Comparison of ENCODE assay signal across 23 mouse cellular contexts in genomic region chr12:77058596-77059190, GRCm38 (mm10).
DNase-seq lines count a peak whose midpoint lies in the region; TF ChIP-seq lines count a peak whose summit lies in the region.
"Had no signal": no experiment of that assay in that cellular context is flagged by ENCODE, and none has a peak within 500 bp of the region (broad histone marks: within the 10 kb centered on the region; RNA-seq: fewer than 3 reads in every experiment).

No protein-coding gene starts in this region.

- no peaks in the 10 kb centered on the region for H3K36me3 ChIP-seq in spleen, adult 2 months (ENCODE audit: control insufficient read depth, insufficient read depth, low read length)
- H3K36me3 ChIP-seq: heart, embryonic 10.5 days; heart, embryonic 15.5 days; limb, embryonic 10.5 days; limb, embryonic 15.5 days had no signal

- DNase-seq in embryo, embryonic 9.5 days (ENCODE audit: extremely low spot score) = peak; percentile 19
- DNase-seq in embryo, embryonic 11 days = no peak
- peak; percentile 19 to 47 for DNase-seq in kidney, postnatal 36 days
- no peak for DNase-seq in kidney, postnatal 25 days
- DNase-seq in spleen, adult 2 months (ENCODE audit: low read depth in 1 of 2, low spot score in 2 of 2) = no peak
- no peak for DNase-seq in spleen, postnatal 10 days (ENCODE audit: low spot score in 2 of 2)
- no peak for DNase-seq in urinary bladder, adult 2 months (ENCODE audit: low spot score)
- DNase-seq: adrenal gland, postnatal 10 days; cerebellum, adult 11 months; cerebellum, adult 9-10 months; gastrocnemius, postnatal 10 days; layer of hippocampus, adult 9-11 months; liver, postnatal 0 days; lung, postnatal 36 days; midbrain, embryonic 14.5 days; right cerebral cortex, postnatal 25 days; spleen, adult 18-20 months had no signal

- 43% methylated on average over 4 of the region's 4 CpGs for WGBS in spleen, adult 2 months

- no peak for TF ChIP-seq CTCF in spleen, adult 2 months (IDR thresholded peaks at IDR 0.05; ENCODE audit: extremely low read depth, insufficient read depth, insufficient read length, insufficient replicate concordance)

- no peaks in the 10 kb centered on the region for H3K27me3 ChIP-seq in spleen, adult 2 months (ENCODE audit: control insufficient read depth, insufficient read depth, low read length)
- H3K27me3 ChIP-seq: limb, embryonic 15.5 days; Patski had no signal

- no peaks in the 10 kb centered on the region; the same call in 1 of the 2 replicates for H3K4me1 ChIP-seq in spleen, adult 2 months (ENCODE audit: control insufficient read depth, insufficient read depth, insufficient read length)

- H3K4me3 ChIP-seq in spleen, adult 2 months (ENCODE audit: extremely low read depth, insufficient read depth, insufficient read length) = no peak overlapping the region
- H3K4me3 ChIP-seq: forebrain, embryonic 13.5 days; heart, embryonic 10.5 days; heart, embryonic 15.5 days; limb, embryonic 10.5 days; limb, embryonic 15.5 days had no signal

- peak overlapping the region; percentile 4; the same call in 1 of the 2 replicates for H3K27ac ChIP-seq in spleen, adult 2 months (ENCODE audit: insufficient read depth, low read length)
- H3K27ac ChIP-seq: forebrain, embryonic 13.5 days; heart, embryonic 10.5 days; heart, embryonic 15.5 days; limb, embryonic 10.5 days; limb, embryonic 15.5 days had no signal

- TF ChIP-seq POLR2A in spleen, adult 2 months (IDR thresholded peaks at IDR 0.05; ENCODE audit: low read depth, low read length) = no peak

Comparison
In these comparisons a context has a peak if more than half of its experiments do, and no peak if none do; other contexts are left out.
1. DNase-seq: peak in embryo, embryonic 9.5 days (single experiment) and kidney, postnatal 36 days (2 of 2); none in embryo, embryonic 11 days (single experiment), kidney, postnatal 25 days (0 of 2), spleen, adult 2 months (0 of 2), spleen, postnatal 10 days (0 of 2) and urinary bladder, adult 2 months (single experiment).